Mouse (Mus musculus) c-Kit-positive CD71-negative TER-119-negative erythroid progenitor cells, embryonic 14.5 days (primary cell): Measurements from ENCODE around the gene Ralgapa2.
A peak's percentile ranks its signal among the peaks of the same experiment; 100 is the strongest.

Experiments used
- DNase-seq: peaks from one replicate; pipeline ENCODE4 v3.0.0-alpha.2; 2013; ENCODE audit warnings: low read depth

The Ralgapa2 gene

DNA sequence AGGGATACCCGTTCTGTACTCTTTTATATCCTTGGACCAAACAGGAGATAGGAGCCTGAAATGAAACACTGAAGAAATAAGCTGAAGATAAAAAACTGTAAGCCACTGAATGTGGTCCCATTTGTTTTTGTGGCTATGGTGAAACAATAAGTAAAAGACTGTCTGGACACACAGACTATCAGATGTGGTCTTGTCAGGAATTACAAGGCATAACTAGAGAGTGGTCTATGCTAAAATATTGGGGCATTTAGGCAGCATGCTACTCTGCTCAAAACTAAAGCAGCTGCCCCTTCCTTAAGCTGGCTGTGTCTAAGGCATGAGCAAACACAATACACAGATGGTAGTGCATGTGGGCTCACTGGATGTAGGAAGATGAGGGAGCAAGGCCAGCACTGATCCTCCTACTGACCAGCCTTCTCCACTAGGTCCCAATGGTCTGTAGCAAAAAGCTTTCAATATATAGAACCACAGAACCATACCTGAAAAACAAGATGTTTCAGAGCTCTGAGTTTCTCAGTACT, 211.6 kb downstream of the Ralgapa2 start:
- no peak for DNase-seq

GRCm38 (mm10) chr2:146299841-146300460, 212.2 kb downstream of the Ralgapa2 start:
- DNase-seq = no peak

DNA sequence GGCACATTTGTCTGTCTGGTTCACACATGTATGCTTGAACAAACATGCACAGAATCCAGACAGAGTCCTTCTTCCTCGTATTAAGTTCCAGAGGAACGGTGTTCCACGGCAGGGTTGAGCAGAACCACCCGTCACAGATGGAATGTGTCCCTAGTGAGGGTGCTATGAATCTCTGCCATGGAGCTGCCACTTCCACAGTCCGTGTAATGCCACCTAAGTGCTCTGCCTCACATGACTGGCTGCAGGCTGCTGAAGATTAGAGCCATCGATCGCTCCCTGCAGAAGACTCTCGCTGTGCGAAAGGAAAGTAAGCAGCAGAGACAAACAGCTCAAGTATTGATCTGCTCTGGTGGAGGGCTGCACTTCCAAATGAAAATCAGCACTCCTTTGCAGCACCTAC, 218.6 kb downstream of the Ralgapa2 start:
- no peak for DNase-seq

DNA sequence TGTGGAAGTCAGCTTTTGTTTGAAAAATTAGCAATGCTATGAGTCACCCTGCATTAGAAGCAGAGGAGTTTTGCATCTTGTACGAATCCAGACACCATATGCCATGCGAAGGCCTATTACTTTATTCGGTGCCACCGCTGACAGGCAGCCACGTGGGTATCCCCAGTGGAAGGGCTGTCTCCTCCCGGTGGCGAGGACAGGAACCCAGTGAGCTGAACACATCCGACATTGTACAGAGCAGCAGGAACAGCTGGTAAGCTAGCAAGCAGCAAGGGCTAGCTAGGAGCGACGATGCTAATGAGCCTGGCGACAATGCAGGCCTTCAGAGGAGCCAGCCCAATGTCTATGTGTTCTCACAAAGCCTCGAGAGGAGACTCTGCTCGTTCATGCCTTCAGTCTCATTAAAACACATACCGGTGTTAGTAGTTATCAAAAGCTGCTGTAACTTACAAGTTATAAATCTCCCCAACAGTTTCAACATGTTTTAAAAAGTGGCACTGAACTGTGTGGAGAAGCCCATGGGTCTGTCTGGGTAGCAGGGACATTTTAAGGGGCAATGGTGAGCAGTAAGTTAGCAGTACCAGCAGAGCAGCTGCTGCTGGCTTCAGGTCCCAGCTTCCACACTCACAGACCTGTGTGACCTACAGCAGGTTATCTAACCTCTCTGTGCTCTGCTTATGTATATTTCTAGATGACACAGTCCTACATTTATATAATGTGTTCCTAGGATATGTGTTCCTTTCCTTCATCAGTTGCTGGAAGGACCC, 221.1 kb downstream of the Ralgapa2 start:
- no peak for DNase-seq

DNA sequence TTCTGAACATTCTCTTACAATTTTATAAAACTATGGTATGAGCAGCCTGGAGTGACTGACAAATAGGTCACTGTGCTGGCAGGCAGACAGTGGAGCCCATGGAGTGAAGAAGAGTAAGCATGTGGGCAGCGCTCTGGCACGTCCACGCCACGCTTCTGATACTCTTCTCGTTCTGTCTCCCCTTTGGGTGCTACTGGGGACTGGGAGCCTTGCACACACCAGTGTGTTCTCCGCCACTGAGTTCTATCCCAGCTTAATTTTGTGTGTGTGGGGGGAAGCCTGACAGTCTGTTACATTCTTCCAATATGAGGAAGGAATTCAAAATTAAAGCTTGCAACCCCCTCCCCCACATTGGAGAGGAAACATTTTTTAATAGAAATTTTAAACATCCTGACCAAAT, 221.8 kb downstream of the Ralgapa2 start:
- DNase-seq = no peak

DNA sequence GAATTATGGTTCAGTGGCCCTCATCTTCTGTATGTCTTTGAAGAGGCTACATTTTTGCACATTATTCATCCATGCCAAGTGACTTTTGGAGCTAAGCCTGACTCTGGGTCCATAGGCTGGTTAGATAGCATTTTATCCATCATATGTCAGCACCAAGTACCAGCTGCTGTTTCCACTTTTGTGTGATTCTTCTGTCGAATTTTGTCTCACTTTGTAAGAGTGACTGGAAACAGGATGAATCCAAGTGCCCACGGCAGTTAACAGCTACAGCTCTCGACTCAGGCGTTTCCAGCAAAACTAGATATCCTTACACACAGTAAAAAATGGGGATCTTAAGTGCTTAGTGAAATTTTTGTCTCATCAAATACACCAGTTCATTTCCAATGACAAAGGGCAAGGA, 222.8 kb downstream of the Ralgapa2 start:
- no peak for DNase-seq

DNA sequence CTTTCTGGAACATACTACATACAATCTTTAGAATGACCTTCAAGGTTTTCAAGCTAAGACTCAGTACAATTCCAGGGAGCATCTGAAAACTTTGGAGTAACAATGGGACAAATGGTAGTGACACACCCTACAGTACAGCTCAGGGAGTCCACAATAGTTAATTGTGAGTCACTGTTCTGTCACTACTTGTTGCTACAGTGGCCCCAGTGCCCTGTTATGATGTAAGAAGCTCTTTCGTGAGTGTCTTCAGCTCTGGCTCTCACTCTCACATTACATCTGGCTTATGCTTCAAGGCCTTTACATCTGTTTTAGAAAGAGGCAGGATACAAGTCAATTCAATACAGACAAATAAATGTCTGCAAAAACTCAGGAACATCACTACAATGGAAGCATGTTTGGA, 223.8 kb downstream of the Ralgapa2 start:
- DNase-seq = no peak

- DNase-seq = no peak
Observed at GRCm38 (mm10) chr2:146287531-146287930, 224.6 kb downstream of the Ralgapa2 start.

GRCm38 (mm10) chr2:146281346-146281745, 230.8 kb downstream of the Ralgapa2 start:
- DNase-seq = peak; percentile 4

- DNase-seq = no peak
Observed at GRCm38 (mm10) chr2:146280921-146281274, 231.2 kb downstream of the Ralgapa2 start.

- DNase-seq = no peak
Observed at GRCm38 (mm10) chr2:146280221-146280920, 231.8 kb downstream of the Ralgapa2 start.

DNA sequence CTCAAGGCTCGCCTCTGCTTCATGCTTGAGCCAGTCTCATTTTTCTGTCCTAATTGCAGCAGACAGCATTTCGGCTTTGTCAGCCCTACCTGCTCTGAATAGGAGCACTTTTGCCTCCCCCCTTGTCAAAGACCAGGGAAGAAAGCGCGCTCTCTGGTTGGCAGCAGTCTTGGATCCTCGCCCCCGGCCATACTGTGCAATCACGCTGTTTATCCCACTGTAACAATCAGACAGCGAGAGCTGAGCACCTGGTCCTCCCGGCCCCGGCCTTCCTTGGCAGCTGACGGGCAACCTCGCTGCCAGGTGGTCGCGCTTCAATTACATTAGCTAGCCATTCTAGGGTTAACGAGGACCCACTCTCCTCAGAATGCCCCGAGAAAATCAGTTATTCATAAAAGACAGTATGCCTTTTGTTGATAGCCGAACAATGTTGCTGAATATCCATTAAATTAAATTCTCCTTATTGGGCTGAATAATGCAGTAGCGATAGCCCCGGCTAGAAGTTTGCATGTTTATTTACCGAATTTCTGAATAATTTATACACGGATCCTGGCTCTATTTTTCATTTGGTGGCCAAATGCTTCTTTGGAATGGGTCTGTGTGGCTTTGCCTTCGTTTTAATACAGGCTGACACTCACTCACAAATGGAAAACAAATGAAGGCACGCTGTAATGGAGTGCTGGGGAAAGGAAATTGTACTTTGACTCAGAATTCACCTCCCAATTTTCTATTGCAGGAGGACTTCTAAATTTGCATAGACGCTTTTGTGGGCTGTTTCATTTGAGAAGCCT, 232.5 kb downstream of the Ralgapa2 start:
- no peak for DNase-seq

DNA sequence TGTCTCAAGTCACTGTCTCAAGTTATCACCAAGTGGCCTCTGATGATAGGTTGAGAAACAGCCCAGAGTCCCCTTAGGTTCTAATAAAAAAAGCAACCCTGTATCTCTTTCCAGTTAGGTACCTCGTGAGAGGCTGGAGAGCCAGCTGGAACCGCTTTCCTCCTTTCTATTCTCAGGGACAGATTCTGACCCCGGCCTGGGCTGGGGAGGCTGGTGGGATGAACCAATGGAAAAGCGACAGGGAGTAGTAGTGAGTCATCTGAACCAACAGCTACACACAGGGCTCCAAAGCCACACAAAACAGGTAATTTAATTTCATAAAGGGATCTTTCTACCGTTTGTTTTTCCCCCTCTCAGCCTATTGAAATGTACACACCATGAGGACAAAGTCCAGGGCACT, 233.8 kb downstream of the Ralgapa2 start:
- DNase-seq = no peak

GRCm38 (mm10) chr2:146266539-146266938, 245.6 kb downstream of the Ralgapa2 start:
- DNase-seq = no peak

- peak; percentile 3 for DNase-seq
Observed at GRCm38 (mm10) chr2:146265045-146265444, 247.1 kb downstream of the Ralgapa2 start.

DNA sequence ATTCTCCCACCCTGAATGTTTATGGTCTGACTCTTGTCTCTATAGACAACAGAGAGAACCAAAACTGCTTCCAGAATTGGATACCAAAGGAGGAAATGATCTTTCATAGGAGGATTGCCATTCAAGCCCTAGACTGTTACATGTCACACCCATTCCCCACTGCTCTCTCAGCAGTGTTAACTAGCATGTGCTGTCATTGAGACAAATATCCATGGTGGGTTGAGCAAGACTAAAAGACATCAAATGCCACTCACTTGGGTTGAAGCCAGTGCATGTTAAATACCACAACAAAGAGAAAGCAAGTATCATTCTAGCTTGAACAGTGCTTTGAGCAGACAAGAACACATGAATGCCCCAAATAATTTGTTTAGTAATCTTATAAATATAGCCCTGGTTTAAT, 249.2 kb downstream of the Ralgapa2 start:
- DNase-seq = no peak

- no peak for DNase-seq
Observed at GRCm38 (mm10) chr2:146262215-146262614, 249.9 kb downstream of the Ralgapa2 start.

DNA sequence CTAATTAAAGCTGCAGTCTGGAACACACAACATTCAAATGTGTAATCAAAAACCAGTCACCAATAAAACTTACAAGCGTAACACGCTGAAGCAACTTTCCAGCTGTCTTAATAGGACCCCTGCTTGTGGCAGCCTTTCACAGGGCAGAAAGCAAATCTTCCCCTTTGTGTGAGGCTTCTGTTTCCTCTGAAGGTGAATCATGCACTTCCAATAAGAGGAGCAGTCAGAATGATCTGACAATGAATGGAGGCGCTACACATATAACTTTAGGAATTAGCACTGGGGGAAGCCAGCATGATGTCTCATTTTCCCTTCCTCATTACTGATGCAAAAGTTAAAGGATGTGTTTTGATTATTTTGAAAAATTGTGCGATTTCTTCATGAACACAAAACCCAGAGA, 251.0 kb downstream of the Ralgapa2 start:
- DNase-seq = no peak

- no peak for DNase-seq
Observed at GRCm38 (mm10) chr2:146259787-146260560, 252.2 kb downstream of the Ralgapa2 start.

DNA sequence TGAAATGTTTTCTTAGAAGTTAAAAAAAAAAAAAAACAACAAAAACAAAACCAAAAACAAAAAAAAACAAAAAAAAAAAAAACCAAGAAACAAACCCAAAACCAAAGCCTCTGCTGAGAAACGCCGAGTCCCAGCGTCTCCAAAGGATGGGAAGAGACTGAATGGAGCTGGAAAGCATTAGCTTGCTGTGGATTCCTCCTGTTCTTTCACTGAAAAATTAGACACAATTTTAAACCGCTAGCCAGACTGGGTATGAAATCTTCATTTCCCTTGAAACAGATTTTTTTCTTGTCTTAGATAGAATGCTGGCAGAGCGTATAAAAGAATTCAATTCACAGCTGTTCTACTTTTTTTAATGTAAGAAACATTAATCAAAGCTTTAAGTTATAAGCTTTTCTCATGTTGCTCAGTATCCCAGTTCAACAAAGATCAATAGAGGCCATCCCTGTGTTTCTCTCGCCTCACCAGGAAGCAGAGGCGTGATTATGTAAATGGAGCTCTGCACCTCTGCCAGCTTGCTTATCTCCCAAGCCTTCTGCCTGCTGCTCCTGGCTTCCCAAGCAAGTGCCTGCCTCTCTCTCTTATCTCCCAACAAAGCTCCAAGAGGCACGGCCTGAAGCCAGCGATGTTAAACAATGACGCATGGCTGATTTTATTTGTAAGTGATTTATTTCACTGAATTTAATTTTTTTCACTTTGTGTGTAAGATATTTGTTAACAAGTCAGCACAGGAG, 253.2 kb downstream of the Ralgapa2 start:
- no peak for DNase-seq

GRCm38 (mm10) chr2:146257609-146258008, 254.5 kb downstream of the Ralgapa2 start:
- DNase-seq = no peak
